Mouse (Mus musculus) limb, embryonic 15.5 days (tissue): ENCODE data around the gene Gm11639. TPM values are rescaled to one million over a fixed set of nuclear protein-coding genes. Genes with fewer than 3 reads are reported as not detected.
A peak's percentile ranks its signal among the peaks of the same experiment; 100 is the strongest.
"Not testable (repeated sequence)": the region's sequence is repeated elsewhere in the genome, so short reads cannot be mapped to it uniquely, and the experiment has no call there.

Source experiments
- ATAC-seq: fragments of 200-750 bp; cut with Nextera tagmentation; 2 replicates; pipeline ENCODE4 v1.8.0; 2017; ENCODE audit warnings: low read depth, moderate TSS enrichment; ENCODE audit not compliant: insufficient number of reproducible peaks, low FRiP score, low TSS enrichment
- H3K27ac ChIP-seq: fragments of 300-500 bp; sonication (generic); 2 replicates; pipeline ENCODE4 v1.5.1; 2015; ENCODE audit warnings: moderate library complexity, mild to moderate bottlenecking, inconsistent platforms
- H3K27me3 ChIP-seq: fragments of 300-500 bp; sonication (generic); 2 replicates; pipeline ENCODE4 v1.6.1; 2015; ENCODE audit warnings: inconsistent platforms
- H3K36me3 ChIP-seq: fragments of 300-500 bp; sonication (generic); 2 replicates; pipeline ENCODE4 v1.6.1; 2015; ENCODE audit warnings: inconsistent platforms
- H3K4me1 ChIP-seq: fragments of 300-500 bp; sonication (generic); 2 replicates; pipeline ENCODE4 v1.6.1; 2015; ENCODE audit warnings: inconsistent platforms
- H3K4me2 ChIP-seq: fragments of 300-500 bp; sonication (generic); 2 replicates; pipeline ENCODE4 v1.6.1; 2015; ENCODE audit warnings: mild to moderate bottlenecking, inconsistent platforms
- H3K4me3 ChIP-seq: fragments of 300-500 bp; sonication (generic); 2 replicates; pipeline ENCODE4 v1.5.1; 2015; ENCODE audit warnings: mild to moderate bottlenecking, inconsistent platforms
- H3K9ac ChIP-seq: fragments of 300-500 bp; sonication (generic); 2 replicates; pipeline ENCODE4 v1.6.1; 2015; ENCODE audit warnings: inconsistent platforms
- H3K9me3 ChIP-seq: fragments of 300-500 bp; sonication (generic); 2 replicates; pipeline ENCODE4 v1.6.1; 2016; ENCODE audit warnings: inconsistent platforms
- WGBS: fragments of 180-500 bp; shearing (Covaris S2); methylation state at CpG from one replicate; pipeline ENCODE4 v1.1.7; 2015; 5-methylcytosine and 5-hydroxymethylcytosine counted together
- polyA plus RNA-seq: library from polyadenylated mRNA; unstranded; fragments of >200 nt; fragmentation: Nextera tagmentation; extraction: Ambion mirVana; gene quantifications from 2 replicates; pipeline ENCODE4 v1.2.1, GENCODE M21; 2015

The Gm11639 gene
- polyA plus RNA-seq, 1 experiment from 2014 or later, result not detected

GRCm38 (mm10) chr11:105121792-105122191, 436.3 kb downstream of the Gm11639 start:
- not testable (repeated sequence) for H3K9ac ChIP-seq, H3K27ac ChIP-seq, H3K9me3 ChIP-seq, ATAC-seq, H3K4me2 ChIP-seq, H3K36me3 ChIP-seq, H3K27me3 ChIP-seq, H3K4me1 ChIP-seq, H3K4me3 ChIP-seq
- 75% methylated on average over 5 of the region's 5 CpGs for WGBS

- Histone ChIP-seq H3K4me2 (no peak overlapping the region), H3K4me3 (no peak overlapping the region), H3K27ac (no peak overlapping the region), H3K27me3 (no peaks in the 10 kb centered on the region), H3K4me1 (peaks cover 12% of the 10 kb centered on the region), H3K9ac (no peak overlapping the region), H3K9me3 (no peaks in the 10 kb centered on the region), H3K36me3 (0 out of 2 replicates have a peak, but pooled peaks cover 3% of the 10 kb centered on the region)
- ATAC-seq, result no peak
- 3% methylated on average over 9 of the region's 9 CpGs for WGBS
These were observed 438.5 kb downstream of the Gm11639 start for GRCm38 (mm10) chr11:105123986-105124385.

- Histone ChIP-seq H3K9ac (peak within 1 kb of the TSS; percentile 57), H3K9me3 (no peaks in the 10 kb centered on the region), H3K4me2 (peak within 1 kb of the TSS; percentile 76), H3K4me3 (peak within 1 kb of the TSS; percentile 65), H3K36me3 (peaks cover 20% of the 10 kb centered on the region), H3K4me1 (peaks cover 12% of the 10 kb centered on the region), H3K27ac (peak within 1 kb of the TSS; percentile 80), H3K27me3 (no peaks in the 10 kb centered on the region)
- ATAC-seq, result peak; percentile 88
- WGBS, result 2% methylated on average over 36 of the region's 38 CpGs
These were observed 440.4 kb downstream of the Gm11639 start, which contains the start of gene Mettl2 for GRCm38 (mm10) chr11:105125735-105126519. Gene Mettl2, plus strand, starts transcription at chr11:105126425.

- no peak; the same call in 1 of the 2 replicates for ATAC-seq
- Histone ChIP-seq H3K4me1 (peaks cover 12% of the 10 kb centered on the region), H3K9ac (peak overlapping the region; percentile 57), H3K27me3 (no peaks in the 10 kb centered on the region), H3K9me3 (no peaks in the 10 kb centered on the region), H3K4me2 (peak overlapping the region; percentile 76), H3K27ac (no peak overlapping the region), H3K4me3 (peak overlapping the region; percentile 65), H3K36me3 (peaks cover 25% of the 10 kb centered on the region)
- WGBS, result under 1% methylated on average over 48 of the region's 49 CpGs
These were observed 441.1 kb downstream of the Gm11639 start for GRCm38 (mm10) chr11:105126520-105127029.

- 93% methylated on average over 7 of the region's 7 CpGs for WGBS
- no peaks in the 10 kb centered on the region for H3K9me3 ChIP-seq
- peaks cover 95% of the 10 kb centered on the region for H3K36me3 ChIP-seq
- H3K4me1 ChIP-seq, result no peaks in the 10 kb centered on the region
- H3K27me3 ChIP-seq, result no peaks in the 10 kb centered on the region
- no peak overlapping the region for H3K27ac ChIP-seq
- no peak overlapping the region for H3K9ac ChIP-seq
- H3K4me3 ChIP-seq, result no peak overlapping the region
- ATAC-seq, result no peak
- no peak overlapping the region for H3K4me2 ChIP-seq
These were observed 450.2 kb downstream of the Gm11639 start for GRCm38 (mm10) chr11:105135692-105136091.

- H3K4me1 ChIP-seq, ATAC-seq, H3K9me3 ChIP-seq, H3K27me3 ChIP-seq, H3K9ac ChIP-seq, H3K4me2 ChIP-seq, H3K27ac ChIP-seq, H3K4me3 ChIP-seq: not testable (repeated sequence)
- peaks cover 93% of the 10 kb centered on the region for H3K36me3 ChIP-seq
- 88% methylated on average over 2 of the region's 2 CpGs for WGBS
These were observed 451.7 kb downstream of the Gm11639 start for GRCm38 (mm10) chr11:105137255-105137654.

- not testable (repeated sequence) for H3K4me1 ChIP-seq, H3K9me3 ChIP-seq, ATAC-seq, H3K9ac ChIP-seq, H3K27ac ChIP-seq, H3K4me2 ChIP-seq, H3K4me3 ChIP-seq, H3K27me3 ChIP-seq
- WGBS, result 92% methylated on average over 8 of the region's 8 CpGs
- peaks cover 61% of the 10 kb centered on the region for H3K36me3 ChIP-seq
These were observed 455.0 kb downstream of the Gm11639 start for GRCm38 (mm10) chr11:105140512-105140911.

- H3K36me3 ChIP-seq, result peaks cover 55% of the 10 kb centered on the region
- H3K27ac ChIP-seq, result no peak overlapping the region
- no peak overlapping the region for H3K4me3 ChIP-seq
- no peak overlapping the region for H3K9ac ChIP-seq
- H3K27me3 ChIP-seq, result no peaks in the 10 kb centered on the region
- 94% methylated on average over 5 of the region's 5 CpGs for WGBS
- H3K9me3 ChIP-seq, result no peaks in the 10 kb centered on the region
- no peak for ATAC-seq
- no peak overlapping the region for H3K4me2 ChIP-seq
- no peaks in the 10 kb centered on the region for H3K4me1 ChIP-seq
These were observed 455.6 kb downstream of the Gm11639 start for GRCm38 (mm10) chr11:105141115-105141514.

GRCm38 (mm10) chr11:105143564-105143963, 458.1 kb downstream of the Gm11639 start:
- no peak for ATAC-seq
- Histone ChIP-seq H3K9me3 (no peaks in the 10 kb centered on the region), H3K27me3 (no peaks in the 10 kb centered on the region)

GRCm38 (mm10) chr11:105144084-105144483, 458.6 kb downstream of the Gm11639 start:
- H3K4me3 ChIP-seq, result no peak overlapping the region
- 85% methylated on average over 3 of the region's 3 CpGs for WGBS
- H3K9me3 ChIP-seq, result no peaks in the 10 kb centered on the region
- no peak overlapping the region for H3K9ac ChIP-seq
- ATAC-seq, result no peak
- peaks cover 27% of the 10 kb centered on the region for H3K36me3 ChIP-seq
- no peaks in the 10 kb centered on the region for H3K4me1 ChIP-seq
- no peak overlapping the region for H3K4me2 ChIP-seq
- H3K27ac ChIP-seq, result no peak overlapping the region
- no peaks in the 10 kb centered on the region for H3K27me3 ChIP-seq

More at GRCm38 (mm10) chr11:105143564-105143963, 458.1 kb downstream of the Gm11639 start:
- Histone ChIP-seq H3K36me3 (peaks cover 32% of the 10 kb centered on the region), H3K27ac (no peak overlapping the region), H3K4me2 (no peak overlapping the region), H3K4me3 (no peak overlapping the region), H3K9ac (no peak overlapping the region), H3K4me1 (no peaks in the 10 kb centered on the region)

- Histone ChIP-seq H3K27ac (no peak overlapping the region), H3K4me2 (no peak overlapping the region), H3K4me1 (no peaks in the 10 kb centered on the region), H3K9ac (no peak overlapping the region), H3K9me3 (no peaks in the 10 kb centered on the region), H3K36me3 (peaks cover 21% of the 10 kb centered on the region), H3K4me3 (no peak overlapping the region), H3K27me3 (no peaks in the 10 kb centered on the region)
- ATAC-seq, result no peak
- 57% methylated on average over 11 of the region's 11 CpGs for WGBS
These were observed 459.2 kb downstream of the Gm11639 start for GRCm38 (mm10) chr11:105144508-105145210.

- 78% methylated on average over 10 of the region's 10 CpGs for WGBS
These were observed 459.7 kb downstream of the Gm11639 start for GRCm38 (mm10) chr11:105145211-105145610.

More at GRCm38 (mm10) chr11:105145211-105145610, 459.7 kb downstream of the Gm11639 start:
- Histone ChIP-seq H3K36me3 (peaks cover 16% of the 10 kb centered on the region), H3K4me2 (no peak overlapping the region), H3K4me3 (no peak overlapping the region), H3K4me1 (no peaks in the 10 kb centered on the region), H3K27ac (no peak overlapping the region), H3K9ac (no peak overlapping the region), H3K9me3 (no peaks in the 10 kb centered on the region), H3K27me3 (no peaks in the 10 kb centered on the region)
- ATAC-seq, result no peak
